Mouse (Mus musculus) heart, embryonic 13.5 days (tissue): ENCODE measurements around the gene Hoxb4. TPM values are rescaled to one million over a fixed set of nuclear protein-coding genes. Genes with fewer than 3 reads are reported as not detected.

Experiments
- ATAC-seq: fragments of 200-750 bp; cut with Nextera tagmentation; 2 replicates; pipeline ENCODE4 v1.8.0; 2017; ENCODE audit warnings: moderate TSS enrichment; ENCODE audit not compliant: insufficient number of reproducible peaks, low FRiP score, low TSS enrichment; ENCODE audit errors: extremely low read depth
- H3K27ac ChIP-seq: fragments of 300-500 bp; sonication (generic); replicated peaks from 2 replicates; pipeline ENCODE4 v1.5.1; 2015; ENCODE audit warnings: moderate library complexity, mild to moderate bottlenecking, inconsistent platforms
- H3K27me3 ChIP-seq: fragments of 300-500 bp; sonication (generic); replicated peaks from 2 replicates; pipeline ENCODE4 v1.6.1; 2015; ENCODE audit warnings: mild to moderate bottlenecking, inconsistent platforms
- H3K36me3 ChIP-seq: fragments of 300-500 bp; sonication (generic); 2 replicates; pipeline ENCODE4 v1.6.1; 2015; ENCODE audit warnings: mild to moderate bottlenecking, inconsistent platforms
- H3K4me1 ChIP-seq: fragments of 300-500 bp; sonication (generic); 2 replicates; pipeline ENCODE4 v1.6.1; 2015; ENCODE audit warnings: inconsistent platforms
- H3K4me2 ChIP-seq: fragments of 300-500 bp; sonication (generic); 2 replicates; pipeline ENCODE4 v1.6.1; 2015; ENCODE audit warnings: inconsistent platforms, mild to moderate bottlenecking, moderate library complexity
- H3K4me3 ChIP-seq: fragments of 300-500 bp; sonication (generic); 2 replicates; pipeline ENCODE4 v1.5.1; 2015; ENCODE audit warnings: moderate library complexity, mild to moderate bottlenecking, inconsistent platforms
- H3K9ac ChIP-seq: fragments of 300-500 bp; sonication (generic); 2 replicates; pipeline ENCODE4 v1.6.1; 2015; ENCODE audit warnings: inconsistent platforms, mild to moderate bottlenecking, moderate library complexity
- H3K9me3 ChIP-seq: fragments of 300-500 bp; sonication (generic); 2 replicates; pipeline ENCODE4 v1.6.1; 2016; ENCODE audit warnings: inconsistent platforms
- WGBS: fragments of 180-500 bp; shearing (Covaris S2); methylation state at CpG from one replicate; pipeline ENCODE4 v1.1.7; 2015; ENCODE audit warnings: mixed read lengths; 5-methylcytosine and 5-hydroxymethylcytosine counted together
- polyA plus RNA-seq: library from polyadenylated mRNA; unstranded; fragments of >200 nt; fragmentation: Nextera tagmentation; extraction: Ambion mirVana; gene quantifications from 2 replicates; pipeline ENCODE4 v1.2.1, GENCODE M21; 2015

Gene Hoxb4
- polyA plus RNA-seq, 1 experiment from 2014 or later = 0.59 TPM

GRCm38 (mm10) chr11:96341701-96342575, 23.9 kb downstream of the Hoxb4 start:
- Histone ChIP-seq H3K4me1 (peaks cover 36% of the 10 kb centered on the region), H3K36me3 (no peaks in the 10 kb centered on the region), H3K9ac (peak overlapping the region; percentile 76), H3K27ac (peak overlapping the region; percentile 66), H3K4me2 (peak overlapping the region; percentile 66), H3K4me3 (peak overlapping the region; percentile 51), H3K9me3 (no peaks in the 10 kb centered on the region), H3K27me3 (peaks cover 100% of the 10 kb centered on the region)
- 1% methylated on average over 40 of the region's 40 CpGs for WGBS
- ATAC-seq = no peak

- H3K36me3 ChIP-seq = no peaks in the 10 kb centered on the region
- H3K9ac ChIP-seq = peak overlapping the region; percentile 76; the same call in 1 of the 2 replicates
- peaks cover 98% of the 10 kb centered on the region for H3K27me3 ChIP-seq
- peak overlapping the region; percentile 51 for H3K4me3 ChIP-seq
- H3K9me3 ChIP-seq = no peaks in the 10 kb centered on the region
- 0 out of 2 replicates have a peak overlapping the region, but pooled peaks have one; percentile 6 for H3K27ac ChIP-seq
- peaks cover 36% of the 10 kb centered on the region for H3K4me1 ChIP-seq
- WGBS = 14% methylated on average over 4 of the region's 4 CpGs
- peak overlapping the region; percentile 66 for H3K4me2 ChIP-seq
- ATAC-seq = no peak
These were observed 24.5 kb downstream of the Hoxb4 start for GRCm38 (mm10) chr11:96342576-96342930.

GRCm38 (mm10) chr11:96343206-96343745, 25.2 kb downstream of the Hoxb4 start:
- H3K4me2 ChIP-seq = peak overlapping the region; percentile 71; the same call in 1 of the 2 replicates
- ATAC-seq = no peak
- 57% methylated on average over 2 of the region's 2 CpGs for WGBS
- no peak overlapping the region for H3K4me3 ChIP-seq
- no peaks in the 10 kb centered on the region for H3K9me3 ChIP-seq
- H3K4me1 ChIP-seq = peaks cover 38% of the 10 kb centered on the region
- no peak overlapping the region for H3K27ac ChIP-seq
- no peaks in the 10 kb centered on the region for H3K36me3 ChIP-seq
- H3K9ac ChIP-seq = 0 out of 2 replicates have a peak overlapping the region, but pooled peaks have one; percentile 19
- peaks cover 97% of the 10 kb centered on the region for H3K27me3 ChIP-seq

GRCm38 (mm10) chr11:96344061-96344877, 26.2 kb downstream of the Hoxb4 start:
- H3K36me3 ChIP-seq = no peaks in the 10 kb centered on the region
- no peaks in the 10 kb centered on the region for H3K9me3 ChIP-seq
- ATAC-seq = no peak
- WGBS = 17% methylated on average over 39 of the region's 40 CpGs
- peaks cover 97% of the 10 kb centered on the region for H3K27me3 ChIP-seq
- H3K9ac ChIP-seq = peak overlapping the region; percentile 71
- H3K27ac ChIP-seq = peak overlapping the region; percentile 54
- H3K4me2 ChIP-seq = peak overlapping the region; percentile 71
- peak overlapping the region; percentile 49 for H3K4me3 ChIP-seq
- H3K4me1 ChIP-seq = peaks cover 38% of the 10 kb centered on the region

GRCm38 (mm10) chr11:96344878-96345159, 26.8 kb downstream of the Hoxb4 start:
- Histone ChIP-seq H3K36me3 (no peaks in the 10 kb centered on the region), H3K27me3 (peaks cover 97% of the 10 kb centered on the region), H3K9ac (peak overlapping the region; percentile 71), H3K4me3 (peak overlapping the region; percentile 49; the same call in 1 of the 2 replicates), H3K9me3 (no peaks in the 10 kb centered on the region), H3K4me2 (peak overlapping the region; percentile 71), H3K4me1 (peaks cover 38% of the 10 kb centered on the region), H3K27ac (peak overlapping the region; percentile 54)
- 23% methylated on average over 6 of the region's 6 CpGs for WGBS
- no peak for ATAC-seq

GRCm38 (mm10) chr11:96345220-96345892, 27.3 kb downstream of the Hoxb4 start:
- peaks cover 38% of the 10 kb centered on the region for H3K4me1 ChIP-seq
- H3K9ac ChIP-seq = peak overlapping the region; percentile 71
- no peak for ATAC-seq
- H3K27me3 ChIP-seq = peaks cover 97% of the 10 kb centered on the region
- H3K4me3 ChIP-seq = peak overlapping the region; percentile 49
- H3K4me2 ChIP-seq = peak overlapping the region; percentile 71
- 4% methylated on average over 39 of the region's 56 CpGs for WGBS
- H3K9me3 ChIP-seq = no peaks in the 10 kb centered on the region
- no peaks in the 10 kb centered on the region for H3K36me3 ChIP-seq
- H3K27ac ChIP-seq = peak overlapping the region; percentile 51

- no peaks in the 10 kb centered on the region for H3K9me3 ChIP-seq
- peak overlapping the region; percentile 71 for H3K9ac ChIP-seq
- H3K36me3 ChIP-seq = no peaks in the 10 kb centered on the region
- peaks cover 42% of the 10 kb centered on the region for H3K4me1 ChIP-seq
- peak overlapping the region; percentile 71 for H3K4me2 ChIP-seq
- peak; percentile 23; the same call in 1 of the 2 replicates for ATAC-seq
- H3K4me3 ChIP-seq = peak overlapping the region; percentile 49
- peak overlapping the region; percentile 51 for H3K27ac ChIP-seq
- H3K27me3 ChIP-seq = peaks cover 97% of the 10 kb centered on the region
- 4% methylated on average over 44 of the region's 45 CpGs for WGBS
These were observed 28.1 kb downstream of the Hoxb4 start for GRCm38 (mm10) chr11:96345893-96346806.

- no peak overlapping the region; the same call in 1 of the 2 replicates for H3K27ac ChIP-seq
- no peaks in the 10 kb centered on the region for H3K36me3 ChIP-seq
- H3K9me3 ChIP-seq = no peaks in the 10 kb centered on the region
- H3K9ac ChIP-seq = no peak overlapping the region
- no peak for ATAC-seq
- 52% methylated on average over 5 of the region's 5 CpGs for WGBS
- peaks cover 40% of the 10 kb centered on the region for H3K4me1 ChIP-seq
- peaks cover 97% of the 10 kb centered on the region for H3K27me3 ChIP-seq
- no peak overlapping the region for H3K4me3 ChIP-seq
- H3K4me2 ChIP-seq = no peak overlapping the region
These were observed 29.0 kb downstream of the Hoxb4 start for GRCm38 (mm10) chr11:96346916-96347520.

GRCm38 (mm10) chr11:96347717-96348116, 29.6 kb downstream of the Hoxb4 start:
- H3K9me3 ChIP-seq = no peaks in the 10 kb centered on the region
- H3K27me3 ChIP-seq = peaks cover 97% of the 10 kb centered on the region
- H3K4me1 ChIP-seq = peaks cover 39% of the 10 kb centered on the region
- no peak overlapping the region for H3K4me3 ChIP-seq
- H3K27ac ChIP-seq = peak overlapping the region; percentile 10
- no peaks in the 10 kb centered on the region for H3K36me3 ChIP-seq
- H3K4me2 ChIP-seq = peak overlapping the region; percentile 33; the same call in 1 of the 2 replicates
- H3K9ac ChIP-seq = no peak overlapping the region
- 28% methylated on average over 4 of the region's 4 CpGs for WGBS
- no peak for ATAC-seq
